Mouse (Mus musculus): Measurements from ENCODE around the gene Cep85l. TPM values are rescaled to one million over a fixed set of nuclear protein-coding genes. Genes with fewer than 3 reads are reported as not detected.

The Cep85l gene
- polyA plus RNA-seq, 1 experiment from 2014 or later, result 1.5 TPM

DNA sequence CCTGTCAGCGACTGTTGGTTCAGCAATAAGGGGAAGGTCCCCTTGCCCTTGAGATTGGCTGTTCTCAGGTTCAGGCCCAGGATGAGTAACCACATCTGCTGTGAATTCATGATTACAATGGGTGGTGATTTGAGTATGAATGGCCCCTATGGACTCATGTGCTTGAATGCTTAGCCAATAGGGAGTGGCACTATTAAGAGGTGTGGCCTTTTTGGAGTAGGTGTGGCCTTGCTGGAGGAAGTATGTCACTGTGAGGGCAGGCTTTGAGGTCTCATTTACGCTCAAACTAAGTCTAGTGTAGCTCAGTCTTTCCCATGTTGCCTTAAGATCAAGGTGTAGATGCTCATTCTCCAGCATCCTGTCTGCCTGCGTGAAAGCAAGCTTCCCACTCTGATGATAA is 33.2 kb upstream of the Cep85l start:
- Histone ChIP-seq H3K4me3 (ENCODE audit: low read depth, low read length) (no peak overlapping the region), H3K9ac (ENCODE audit: low read depth, low read length) (no peak overlapping the region), H3K4me1 (replicated peaks; ENCODE audit: control insufficient read depth, insufficient read depth, low read length) (no peaks in the 10 kb centered on the region), H3K27me3 (replicated peaks; ENCODE audit: control insufficient read depth, insufficient read depth, low read length) (no peaks in the 10 kb centered on the region), H3K27ac (ENCODE audit: low read depth, low read length) (no peak overlapping the region), H3K4me2 (replicated peaks; ENCODE audit: low read depth) (no peak overlapping the region), H3K9me3 (ENCODE audit: control insufficient read depth) (no peaks in the 10 kb centered on the region), H3K36me3 (ENCODE audit: control insufficient read depth, insufficient read depth) (no peaks in the 10 kb centered on the region)
- ATAC-seq, result no peak
- no peak for TF ChIP-seq CTCF (IDR thresholded peaks at IDR 0.05; ENCODE audit: low read depth)
- WGBS, result 91% methylated on average over 3 of the region's 3 CpGs

DNA sequence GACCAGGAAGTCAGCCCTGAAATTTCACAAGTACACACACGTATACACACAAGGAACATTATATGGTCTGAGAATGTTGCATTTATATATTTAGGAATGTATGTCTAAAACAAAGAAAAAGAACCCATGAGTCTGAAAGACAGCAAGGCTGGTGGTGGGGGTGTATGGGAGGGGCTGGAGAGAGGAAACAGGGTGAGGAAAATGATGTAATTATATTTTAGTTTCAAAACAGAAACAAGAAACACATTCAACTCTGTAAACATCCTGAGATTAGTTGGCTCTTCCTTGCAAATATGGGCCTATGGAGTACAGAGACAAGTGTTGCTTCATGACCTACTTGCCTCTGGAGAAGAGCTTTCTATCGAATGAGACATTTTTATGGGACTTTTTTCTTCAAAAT is 32.4 kb upstream of the Cep85l start:
- H3K27me3 ChIP-seq (replicated peaks; ENCODE audit: control insufficient read depth, insufficient read depth, low read length), result no peaks in the 10 kb centered on the region
- no peak overlapping the region for H3K4me3 ChIP-seq (ENCODE audit: low read depth, low read length)
- no peak for ATAC-seq
- H3K36me3 ChIP-seq (ENCODE audit: control insufficient read depth, insufficient read depth), result no peaks in the 10 kb centered on the region
- H3K4me1 ChIP-seq (replicated peaks; ENCODE audit: control insufficient read depth, insufficient read depth, low read length), result no peaks in the 10 kb centered on the region
- 65% methylated on average over 2 of the region's 2 CpGs for WGBS
- H3K9ac ChIP-seq (ENCODE audit: low read depth, low read length), result no peak overlapping the region
- H3K4me2 ChIP-seq (replicated peaks; ENCODE audit: low read depth), result no peak overlapping the region
- no peak for TF ChIP-seq CTCF (IDR thresholded peaks at IDR 0.05; ENCODE audit: low read depth)
- no peak overlapping the region for H3K27ac ChIP-seq (ENCODE audit: low read depth, low read length)
- H3K9me3 ChIP-seq (ENCODE audit: control insufficient read depth), result no peaks in the 10 kb centered on the region

DNA sequence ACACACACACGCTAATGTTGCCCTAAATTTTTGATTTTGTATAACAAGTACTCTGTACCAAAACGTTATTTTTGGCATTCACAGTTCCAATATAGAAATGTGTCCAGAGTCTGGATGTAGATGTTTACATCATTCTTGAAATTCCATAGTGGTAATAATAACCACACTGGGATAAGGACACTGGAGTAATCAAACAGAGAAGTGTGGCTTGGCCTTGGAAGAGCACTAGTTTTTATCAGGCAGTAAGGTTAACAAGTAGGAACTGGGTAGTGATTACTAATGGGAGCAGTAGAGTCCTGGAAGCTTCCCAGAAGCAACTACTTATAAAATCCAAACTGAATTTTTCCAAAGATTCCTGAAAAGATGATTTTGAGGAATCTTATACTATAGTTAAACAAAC is 31.1 kb upstream of the Cep85l start:
- no peaks in the 10 kb centered on the region for H3K36me3 ChIP-seq (ENCODE audit: control insufficient read depth, insufficient read depth)
- ATAC-seq, result no peak
- H3K27me3 ChIP-seq (replicated peaks; ENCODE audit: control insufficient read depth, insufficient read depth, low read length), result no peaks in the 10 kb centered on the region
- H3K27ac ChIP-seq (ENCODE audit: low read depth, low read length), result no peak overlapping the region
- no peaks in the 10 kb centered on the region for H3K4me1 ChIP-seq (replicated peaks; ENCODE audit: control insufficient read depth, insufficient read depth, low read length)
- H3K9ac ChIP-seq (ENCODE audit: low read depth, low read length), result no peak overlapping the region
- 52% methylated on average over 2 of the region's 2 CpGs for WGBS
- H3K4me2 ChIP-seq (replicated peaks; ENCODE audit: low read depth), result no peak overlapping the region
- H3K4me3 ChIP-seq (ENCODE audit: low read depth, low read length), result no peak overlapping the region
- H3K9me3 ChIP-seq (ENCODE audit: control insufficient read depth), result no peaks in the 10 kb centered on the region
- no peak for TF ChIP-seq CTCF (IDR thresholded peaks at IDR 0.05; ENCODE audit: low read depth)

DNA sequence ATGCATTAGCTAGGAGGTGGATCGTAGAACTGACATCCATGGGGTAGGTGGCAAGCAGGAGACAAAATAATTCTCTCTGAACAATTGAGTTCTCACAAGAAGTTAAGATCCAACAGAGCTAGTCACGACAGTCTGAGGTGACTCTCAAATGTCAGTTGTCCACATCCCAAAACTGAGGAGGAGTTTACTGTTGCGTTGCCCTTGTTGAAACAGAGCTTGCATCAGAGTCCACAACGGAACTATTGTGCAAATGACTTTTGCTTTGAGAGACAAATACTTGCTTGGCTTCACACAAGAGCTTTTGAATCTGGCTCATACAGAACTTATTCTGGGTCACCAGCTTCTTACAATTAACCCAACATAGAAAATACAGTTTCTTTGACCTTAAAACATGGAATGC is 27.7 kb upstream of the Cep85l start:
- H3K36me3 ChIP-seq (ENCODE audit: control insufficient read depth, insufficient read depth), result no peaks in the 10 kb centered on the region
- no peaks in the 10 kb centered on the region for H3K4me1 ChIP-seq (replicated peaks; ENCODE audit: control insufficient read depth, insufficient read depth, low read length)
- 82% methylated on average over 4 of the region's 4 CpGs for WGBS
- no peak overlapping the region for H3K27ac ChIP-seq (ENCODE audit: low read depth, low read length)
- TF ChIP-seq CTCF (IDR thresholded peaks at IDR 0.05; ENCODE audit: low read depth), result no peak
- no peak overlapping the region for H3K9ac ChIP-seq (ENCODE audit: low read depth, low read length)
- ATAC-seq, result no peak
- no peaks in the 10 kb centered on the region for H3K9me3 ChIP-seq (ENCODE audit: control insufficient read depth)
- H3K4me2 ChIP-seq (replicated peaks; ENCODE audit: low read depth), result no peak overlapping the region
- no peak overlapping the region for H3K4me3 ChIP-seq (ENCODE audit: low read depth, low read length)
- no peaks in the 10 kb centered on the region for H3K27me3 ChIP-seq (replicated peaks; ENCODE audit: control insufficient read depth, insufficient read depth, low read length)

DNA sequence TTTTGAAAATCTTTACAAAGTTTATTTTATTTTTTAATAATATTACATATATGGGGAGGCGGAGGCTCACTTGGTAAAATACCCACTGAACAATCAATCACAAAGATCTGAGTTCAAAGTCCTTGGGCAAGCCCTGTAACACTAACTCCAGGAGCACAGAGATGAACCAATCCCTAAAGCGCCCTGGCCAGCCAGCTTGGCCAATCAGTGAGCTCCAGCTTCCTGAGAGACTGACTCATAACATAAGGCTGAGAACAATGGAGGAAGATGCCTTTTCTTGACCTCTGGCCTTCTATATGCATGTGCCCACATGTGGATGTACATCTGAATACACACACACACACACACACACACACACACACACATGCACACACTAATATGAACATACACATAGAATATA is 27.1 kb upstream of the Cep85l start:
- no peak for TF ChIP-seq CTCF (IDR thresholded peaks at IDR 0.05; ENCODE audit: low read depth)
- no peak overlapping the region for H3K4me3 ChIP-seq (ENCODE audit: low read depth, low read length)
- H3K9me3 ChIP-seq (ENCODE audit: control insufficient read depth), result no peaks in the 10 kb centered on the region
- H3K4me2 ChIP-seq (replicated peaks; ENCODE audit: low read depth), result no peak overlapping the region
- no peak for ATAC-seq
- H3K9ac ChIP-seq (ENCODE audit: low read depth, low read length), result no peak overlapping the region
- H3K4me1 ChIP-seq (replicated peaks; ENCODE audit: control insufficient read depth, insufficient read depth, low read length), result no peaks in the 10 kb centered on the region
- no peaks in the 10 kb centered on the region for H3K27me3 ChIP-seq (replicated peaks; ENCODE audit: control insufficient read depth, insufficient read depth, low read length)
- no peaks in the 10 kb centered on the region for H3K36me3 ChIP-seq (ENCODE audit: control insufficient read depth, insufficient read depth)
- 90% methylated on average over 2 of the region's 2 CpGs for WGBS
- H3K27ac ChIP-seq (ENCODE audit: low read depth, low read length), result no peak overlapping the region

DNA sequence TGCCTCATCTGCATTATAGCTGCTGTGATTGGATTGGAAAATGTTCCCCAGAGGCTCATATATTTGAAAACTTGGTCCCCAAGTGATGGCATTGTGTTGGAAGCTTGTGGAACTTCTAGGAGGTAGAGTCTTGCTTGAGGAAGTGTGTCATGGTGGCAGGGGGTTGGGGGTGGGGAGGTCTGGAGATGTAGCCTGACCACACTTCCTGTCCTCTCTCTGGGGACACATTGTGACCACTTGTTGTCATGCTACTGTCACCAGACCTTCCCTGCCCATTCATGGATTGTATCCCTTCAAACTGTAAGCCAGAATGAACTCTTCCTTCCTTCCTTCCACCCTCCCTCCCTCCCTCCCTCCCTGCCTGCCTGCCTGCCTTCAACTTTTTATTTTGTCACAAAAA is 22.5 kb upstream of the Cep85l start:
- no peak overlapping the region for H3K4me3 ChIP-seq (ENCODE audit: low read depth, low read length)
- H3K4me1 ChIP-seq (replicated peaks; ENCODE audit: control insufficient read depth, insufficient read depth, low read length), result no peaks in the 10 kb centered on the region
- TF ChIP-seq CTCF (IDR thresholded peaks at IDR 0.05; ENCODE audit: low read depth), result no peak
- H3K9ac ChIP-seq (ENCODE audit: low read depth, low read length), result no peak overlapping the region
- no peaks in the 10 kb centered on the region for H3K36me3 ChIP-seq (ENCODE audit: control insufficient read depth, insufficient read depth)
- no peaks in the 10 kb centered on the region for H3K9me3 ChIP-seq (ENCODE audit: control insufficient read depth)
- no peak for ATAC-seq
- H3K27me3 ChIP-seq (replicated peaks; ENCODE audit: control insufficient read depth, insufficient read depth, low read length), result no peaks in the 10 kb centered on the region
- no peak overlapping the region for H3K27ac ChIP-seq (ENCODE audit: low read depth, low read length)
- H3K4me2 ChIP-seq (replicated peaks; ENCODE audit: low read depth), result no peak overlapping the region

DNA sequence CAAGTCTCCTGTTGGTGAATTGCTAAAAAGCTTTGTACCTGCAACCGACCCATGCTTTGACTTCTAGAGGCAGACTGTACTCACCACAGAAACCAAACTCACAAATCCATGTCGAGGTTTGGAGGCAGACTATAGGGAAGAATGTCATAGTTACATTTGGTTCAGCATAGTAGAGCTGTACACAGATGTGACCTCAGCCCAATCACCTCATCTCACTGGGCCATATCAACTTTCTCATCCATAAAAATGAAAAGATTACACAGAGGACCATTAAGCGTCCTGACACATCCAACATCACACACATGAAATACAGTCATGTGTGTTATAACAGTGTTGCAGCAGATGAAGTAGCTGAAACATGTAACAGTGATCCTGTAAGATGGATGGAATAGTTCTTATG is 19.3 kb upstream of the Cep85l start:
- Histone ChIP-seq H3K27me3 (replicated peaks; ENCODE audit: control insufficient read depth, insufficient read depth, low read length) (no peaks in the 10 kb centered on the region), H3K4me3 (ENCODE audit: low read depth, low read length) (no peak overlapping the region), H3K9ac (ENCODE audit: low read depth, low read length) (no peak overlapping the region), H3K27ac (ENCODE audit: low read depth, low read length) (no peak overlapping the region), H3K4me2 (replicated peaks; ENCODE audit: low read depth) (no peak overlapping the region), H3K36me3 (ENCODE audit: control insufficient read depth, insufficient read depth) (no peaks in the 10 kb centered on the region), H3K9me3 (ENCODE audit: control insufficient read depth) (no peaks in the 10 kb centered on the region), H3K4me1 (replicated peaks; ENCODE audit: control insufficient read depth, insufficient read depth, low read length) (no peaks in the 10 kb centered on the region)
- WGBS, result 60% methylated on average over 3 of the region's 3 CpGs
- ATAC-seq, result no peak
- TF ChIP-seq CTCF (IDR thresholded peaks at IDR 0.05; ENCODE audit: low read depth), result no peak

Measured in intestine, postnatal 0 days (tissue).